Mouse (Mus musculus) gastrocnemius, adult 2 months (tissue): Measurements from ENCODE around the gene Gm20388. TPM values are rescaled to one million over a fixed set of nuclear protein-coding genes. Genes with fewer than 3 reads are reported as not detected.

ENCODE experiments used
- DNase-seq: peaks from one replicate; pipeline ENCODE4 v3.0.0; 2022
- H3K27ac ChIP-seq: fragments of 200-600 bp; 2 replicates; pipeline ENCODE4 v1.8.1; 2022; ENCODE audit warnings: mild to moderate bottlenecking
- H3K4me3 ChIP-seq: fragments of 200-600 bp; 2 replicates; pipeline ENCODE4 v1.8.1; 2022; ENCODE audit warnings: mild to moderate bottlenecking, moderate library complexity
- CTCF ChIP-seq: fragments of 200-600 bp; IDR thresholded peaks from 2 replicates; pipeline ENCODE4 v1.8.1; 2022; ENCODE audit warnings: antibody characterized with exemption, mild to moderate bottlenecking, moderate library complexity
- intact Hi-C: fragments of 180-260 bp; cut with DNase I; formaldehyde crosslinking; loops from one replicate; pipeline ENCODE4 v1.15.1; 2025
- total RNA-seq, 2 experiments: library from RNA; stranded (reverse); gene quantifications; 2 replicates each; pipeline ENCODE4 v1.2.3; 2021

Gm20388 gene
- total RNA-seq, 2 experiments from 2014 or later = 6.1 to 15.0 TPM

- intact Hi-C loops = no loop called here
- no peak for TF ChIP-seq CTCF
- no peak overlapping the region for H3K4me3 ChIP-seq
- H3K27ac ChIP-seq = peak overlapping the region; percentile 35; the same call in 1 of the 2 replicates
- DNase-seq = peak; percentile 35
Observed at GRCm38 (mm10) chr8:122789796-122790195, 2879.2 kb downstream of the Gm20388 start.

DNA sequence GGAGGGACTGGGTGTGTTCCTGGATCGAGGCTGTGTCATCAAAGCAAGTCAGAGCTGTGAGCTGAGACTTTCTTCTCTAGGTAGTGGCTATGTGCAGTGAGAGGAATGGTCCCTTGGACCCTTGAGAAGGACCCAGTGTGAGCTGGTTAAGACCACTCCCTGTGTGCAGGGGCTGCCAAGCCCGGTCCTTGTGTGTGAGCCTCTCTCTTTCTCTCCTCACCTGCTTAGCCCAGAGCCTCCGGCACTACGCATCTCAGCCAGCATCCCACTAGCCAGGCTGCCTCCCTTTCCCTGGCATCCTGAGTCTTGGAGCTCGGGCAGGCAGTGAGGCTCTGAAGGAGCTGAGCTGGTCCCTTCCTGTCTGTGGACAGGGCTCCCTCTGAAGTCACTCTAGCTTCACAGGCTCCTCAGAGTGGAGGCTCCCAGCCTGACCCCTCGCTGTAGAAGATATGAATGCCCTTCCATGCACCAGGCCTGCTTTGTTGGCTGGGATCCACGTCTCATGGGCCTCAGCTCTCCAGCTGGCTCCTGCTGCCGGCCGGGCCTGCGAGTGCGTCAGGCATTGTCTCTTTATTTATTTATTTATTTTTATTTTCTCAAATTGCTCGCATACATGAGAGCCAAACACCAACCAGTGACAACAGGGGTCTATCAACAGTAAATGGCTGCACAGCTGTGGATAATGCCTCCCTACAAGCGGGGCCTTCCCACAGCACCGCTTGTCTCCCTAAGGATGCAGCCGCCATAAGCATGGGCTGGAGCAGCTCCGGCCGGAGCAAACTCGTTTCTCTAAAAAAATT, 2882.9 kb downstream of the Gm20388 start:
- intact Hi-C loops = no loop called here
- DNase-seq = peak; percentile 33
- no peak overlapping the region for H3K27ac ChIP-seq

DNA sequence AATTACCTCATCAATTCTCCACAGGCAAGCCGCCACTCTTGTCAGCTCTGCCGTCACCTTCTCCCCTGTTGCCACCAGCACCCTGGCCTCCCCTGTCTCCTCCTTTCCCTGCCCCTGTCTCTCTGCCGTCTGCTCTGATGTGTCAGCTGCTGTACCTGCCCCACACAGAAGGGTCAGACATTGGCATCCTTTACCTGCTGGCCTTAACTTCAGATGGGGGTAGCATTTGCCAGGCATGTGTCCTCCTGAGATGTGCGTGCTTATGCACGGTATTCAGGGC, 2883.5 kb downstream of the Gm20388 start:
- no peak overlapping the region for H3K4me3 ChIP-seq
- no peak for TF ChIP-seq CTCF
- intact Hi-C loops = no loop called here
- H3K27ac ChIP-seq = no peak overlapping the region
- no peak for DNase-seq

More for the DNA sequence above, 2882.9 kb downstream of the Gm20388 start:
- H3K4me3 ChIP-seq = no peak overlapping the region
- TF ChIP-seq CTCF = no peak

DNA sequence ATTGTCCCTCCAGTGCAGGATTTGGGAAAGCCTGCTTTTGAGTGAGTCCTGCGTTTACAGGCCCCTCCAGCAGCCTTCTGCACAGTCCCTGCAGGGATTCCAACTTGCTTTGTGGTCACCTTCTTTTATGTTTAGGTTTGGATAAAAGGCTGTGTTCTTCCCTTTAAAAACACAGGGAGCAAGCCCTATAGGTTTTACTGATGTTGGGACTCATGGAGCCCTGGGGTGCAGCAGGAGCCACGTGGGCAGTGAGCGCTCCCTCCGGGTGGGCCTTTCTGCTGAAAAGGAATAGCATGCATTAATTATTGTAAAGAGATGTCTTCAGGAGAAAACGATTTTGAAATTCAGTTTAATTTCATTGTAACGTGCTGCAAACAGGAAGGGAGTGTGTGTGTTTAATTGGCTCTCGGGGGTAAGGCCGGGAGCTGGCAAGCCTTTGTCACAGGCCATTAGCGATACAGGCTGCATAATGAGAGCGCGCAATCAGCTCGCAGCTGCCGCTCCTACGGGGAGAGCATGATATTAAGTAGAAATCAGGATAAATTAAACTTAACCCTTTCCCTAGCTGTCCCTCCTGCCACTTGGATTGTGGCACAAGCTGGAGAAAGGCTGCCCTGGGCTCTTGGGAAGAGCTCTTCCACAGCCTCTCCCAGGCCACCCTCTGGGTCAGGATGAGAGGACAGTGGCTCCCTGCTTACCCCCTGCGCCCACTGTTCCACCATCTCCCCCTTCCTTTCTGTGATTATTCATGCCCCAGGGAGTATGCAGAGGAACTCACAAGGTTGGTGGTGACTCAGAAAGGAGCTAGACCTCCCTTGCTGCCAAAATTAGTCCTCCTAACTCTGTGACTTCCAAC, 2893.5 kb downstream of the Gm20388 start:
- no peak for DNase-seq
- Histone ChIP-seq H3K27ac (no peak overlapping the region), H3K4me3 (no peak overlapping the region)
- no peak for TF ChIP-seq CTCF
- intact Hi-C loops = no loop called here

DNA sequence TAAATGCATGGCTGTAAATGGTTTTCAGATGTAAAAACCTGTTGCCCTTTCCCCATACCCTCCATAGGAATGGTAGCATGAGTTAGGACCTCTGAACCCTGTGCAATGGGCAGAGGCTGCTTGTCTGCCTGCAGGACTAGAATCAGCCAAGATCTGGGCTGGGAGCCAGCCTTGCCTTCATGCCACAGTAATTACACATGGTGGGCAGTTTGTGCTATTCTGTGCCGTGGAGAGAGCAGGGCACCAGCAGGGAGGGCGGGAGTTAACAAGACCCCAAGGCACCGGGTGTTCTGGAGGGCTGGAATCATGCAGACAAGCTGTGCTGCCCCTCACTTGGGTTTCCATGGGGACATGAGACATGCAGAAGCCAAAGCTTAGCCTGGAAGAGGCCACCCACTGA, 2894.7 kb downstream of the Gm20388 start:
- intact Hi-C loops = no loop called here
- no peak for TF ChIP-seq CTCF
- no peak overlapping the region for H3K4me3 ChIP-seq
- no peak overlapping the region for H3K27ac ChIP-seq
- DNase-seq = no peak

DNA sequence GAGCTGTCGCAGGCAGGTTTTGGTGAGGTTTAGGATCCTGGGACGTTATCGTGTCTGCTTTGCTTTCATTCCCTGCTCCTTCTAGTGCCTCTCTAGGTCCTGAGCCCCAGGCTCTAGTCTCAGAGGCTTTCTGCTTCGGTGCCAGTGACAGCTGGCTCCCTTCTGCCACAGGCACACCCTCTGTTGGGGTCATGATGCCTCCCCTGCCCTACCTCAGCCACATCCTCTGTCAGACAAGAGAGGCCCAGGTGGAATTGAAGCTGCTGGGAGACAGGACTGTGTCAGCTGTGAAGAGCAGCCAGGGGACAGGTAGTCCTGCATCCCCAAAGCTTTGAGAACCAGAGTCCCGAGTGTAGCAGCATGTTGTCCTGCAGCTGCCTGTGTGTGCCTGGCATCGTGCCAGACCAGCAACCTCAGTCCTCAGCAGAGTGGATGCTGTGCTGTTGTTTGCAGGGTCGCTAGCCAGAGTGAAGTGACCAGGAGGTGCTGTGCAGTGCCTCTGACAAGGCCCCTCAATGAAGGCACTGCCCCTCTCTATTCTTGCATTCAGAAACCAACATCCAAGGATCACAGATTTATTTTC, 2896.4 kb downstream of the Gm20388 start:
- intact Hi-C loops = no loop called here
- Histone ChIP-seq H3K27ac (no peak overlapping the region), H3K4me3 (no peak overlapping the region)
- DNase-seq = no peak
- TF ChIP-seq CTCF = no peak

DNA sequence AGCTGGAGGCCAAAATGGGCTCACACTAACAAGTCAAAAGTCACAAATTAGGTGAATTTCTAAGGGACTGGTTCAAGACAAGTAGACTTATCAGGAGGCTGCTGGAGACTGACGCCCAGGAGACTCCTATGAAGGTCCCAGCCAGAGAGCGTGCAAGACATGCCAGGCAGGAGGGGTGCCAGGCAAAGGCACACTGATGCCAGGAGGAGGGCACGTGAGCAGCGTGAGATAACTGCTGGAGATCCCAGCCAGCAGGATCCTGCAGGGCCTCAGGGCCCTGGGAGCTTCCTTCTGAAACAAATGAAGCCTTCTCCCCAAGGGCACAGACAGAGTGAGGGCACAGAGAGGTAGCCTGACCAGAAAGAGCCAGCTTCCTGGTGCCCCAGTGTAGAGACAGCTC, 2897.3 kb downstream of the Gm20388 start:
- intact Hi-C loops = no loop called here
- TF ChIP-seq CTCF = no peak
- no peak overlapping the region for H3K4me3 ChIP-seq
- no peak overlapping the region for H3K27ac ChIP-seq
- peak; percentile 52 for DNase-seq

GRCm38 (mm10) chr8:122810376-122810775, 2899.7 kb downstream of the Gm20388 start:
- intact Hi-C loops = loop anchor here (5.0 kb wide), 1 partner anchor 193 kb away; no protein-coding TSS in a partner anchor
- Histone ChIP-seq H3K27ac (no peak overlapping the region), H3K4me3 (no peak overlapping the region)
- TF ChIP-seq CTCF = peak; percentile 23; the same call in 1 of the 2 replicates
- peak; percentile 56 for DNase-seq

DNA sequence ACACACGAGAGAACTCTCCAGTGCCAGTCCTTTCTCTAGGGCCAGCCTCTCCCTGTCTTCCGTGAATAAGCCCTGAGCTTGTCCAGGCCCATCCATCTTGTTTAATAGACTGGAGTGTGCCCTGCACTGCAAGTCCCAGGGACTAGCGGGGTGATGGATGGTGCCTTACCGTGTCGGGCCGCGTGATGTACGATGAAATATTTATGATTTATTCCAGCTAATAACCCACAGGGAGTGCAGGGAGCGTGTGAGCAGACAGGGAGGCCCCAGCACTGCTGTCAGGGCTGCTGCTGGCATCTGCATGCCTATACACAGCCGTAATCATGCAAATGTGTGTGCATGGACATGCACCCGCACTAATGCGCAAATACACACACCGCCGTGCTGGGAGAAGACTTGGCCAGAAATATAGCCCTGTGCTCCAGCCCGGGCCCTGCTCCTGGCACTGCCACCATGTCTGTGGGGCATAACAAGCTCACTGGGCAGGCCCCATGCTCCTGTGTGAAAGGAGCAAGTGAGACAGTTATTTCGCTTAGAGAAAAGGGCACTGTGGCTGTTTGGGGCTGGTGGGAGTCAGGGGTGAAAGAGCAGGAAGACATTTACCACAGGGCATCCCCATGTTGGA, 2901.3 kb downstream of the Gm20388 start:
- no peak for TF ChIP-seq CTCF
- intact Hi-C loops = loop anchor here (5.0 kb wide), 1 partner anchor 195 kb away; no protein-coding TSS in a partner anchor

GRCm38 (mm10) chr8:122812610-122813250, 2902.1 kb downstream of the Gm20388 start:
- peak; percentile 39; the same call in 1 of the 2 replicates for TF ChIP-seq CTCF
- H3K4me3 ChIP-seq = no peak overlapping the region
- H3K27ac ChIP-seq = no peak overlapping the region
- intact Hi-C loops = loop anchor here (5.0 kb wide), 1 partner anchor 195 kb away; no protein-coding TSS in a partner anchor
- no peak for DNase-seq

More for the DNA sequence above, 2901.3 kb downstream of the Gm20388 start:
- H3K27ac ChIP-seq = no peak overlapping the region
- no peak for DNase-seq
- H3K4me3 ChIP-seq = no peak overlapping the region

- Histone ChIP-seq H3K4me3 (no peak overlapping the region), H3K27ac (no peak overlapping the region)
- no peak for DNase-seq
- no peak for TF ChIP-seq CTCF
- intact Hi-C loops = loop anchor here (5.0 kb wide), 1 partner anchor 197 kb away; no protein-coding TSS in a partner anchor
Observed at GRCm38 (mm10) chr8:122814608-122815007, 2904.0 kb downstream of the Gm20388 start.

DNA sequence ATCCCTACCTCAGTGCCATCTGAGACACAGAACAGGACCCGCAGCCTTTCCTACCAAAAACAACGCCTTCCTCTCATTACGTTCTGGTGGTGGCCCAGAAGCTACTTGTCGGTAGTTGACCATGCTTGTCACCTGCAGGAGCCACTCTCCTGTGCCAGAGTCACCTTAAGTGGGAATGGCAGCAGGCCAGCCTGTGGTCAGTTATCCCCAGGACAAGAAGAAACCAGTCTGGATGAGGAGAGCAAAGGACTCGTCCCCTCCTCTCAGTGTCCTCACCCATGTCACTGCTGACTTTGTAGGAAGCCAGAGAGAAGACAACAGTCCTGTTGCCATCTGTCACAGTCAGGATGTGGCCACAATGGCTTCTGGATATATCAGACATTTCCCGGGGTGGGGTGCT, 2906.3 kb downstream of the Gm20388 start:
- no peak for DNase-seq
- no peak for TF ChIP-seq CTCF
- intact Hi-C loops = no loop called here
- Histone ChIP-seq H3K27ac (no peak overlapping the region), H3K4me3 (no peak overlapping the region)
